Mouse (Mus musculus) Patski (cell line): ENCODE measurements around the gene Tiam1. TPM values are rescaled to one million over a fixed set of nuclear protein-coding genes. Genes with fewer than 3 reads are reported as not detected.

Experiments
- ATAC-seq: fragments of 100-300 bp; one replicate; pipeline ENCODE4 v1.8.0; 2021
- CTCF ChIA-PET: fragments of 350-600 bp; sonication (Branson Sonifier 250); formaldehyde crosslinking; loops from one replicate; lab custom pipeline; 2022; ENCODE audit warnings: inconsistent platforms; lab: Charles Lee
- POLR2A ChIA-PET: fragments of 350-600 bp; sonication (Branson Sonifier 250); formaldehyde crosslinking; loops from one replicate; lab custom pipeline; 2022; ENCODE audit warnings: antibody characterized with exemption, inconsistent platforms; lab: Charles Lee
- DNase-seq: peaks from one replicate; pipeline ENCODE4 v3.0.0-alpha.2; 2011; ENCODE audit warnings: low read depth, low spot score
- H3K27me3 ChIP-seq: fragments of 371-371 bp; one replicate; pipeline ENCODE4 v1.5.1; 2021
- CTCF ChIP-seq: fragments of 100-300 bp; IDR thresholded peaks from one replicate; pipeline ENCODE4 v1.5.1; 2021
- in situ Hi-C: fragments of 300-500 bp; cut with MboI; formaldehyde crosslinking; loops from 3 replicates; pipeline ENCODE4 v1.11.1; 2018; ENCODE audit warnings: low pct_unique_long_range_greater_than_20kb, mixed read lengths
- polyA plus RNA-seq: library from polyadenylated mRNA; unstranded; gene quantifications from one replicate; pipeline ENCODE4 v1.2.3, GENCODE M21; 2021

Gene Tiam1
- polyA plus RNA-seq, 1 experiment from 2014 or later: 10.8 TPM

DNA sequence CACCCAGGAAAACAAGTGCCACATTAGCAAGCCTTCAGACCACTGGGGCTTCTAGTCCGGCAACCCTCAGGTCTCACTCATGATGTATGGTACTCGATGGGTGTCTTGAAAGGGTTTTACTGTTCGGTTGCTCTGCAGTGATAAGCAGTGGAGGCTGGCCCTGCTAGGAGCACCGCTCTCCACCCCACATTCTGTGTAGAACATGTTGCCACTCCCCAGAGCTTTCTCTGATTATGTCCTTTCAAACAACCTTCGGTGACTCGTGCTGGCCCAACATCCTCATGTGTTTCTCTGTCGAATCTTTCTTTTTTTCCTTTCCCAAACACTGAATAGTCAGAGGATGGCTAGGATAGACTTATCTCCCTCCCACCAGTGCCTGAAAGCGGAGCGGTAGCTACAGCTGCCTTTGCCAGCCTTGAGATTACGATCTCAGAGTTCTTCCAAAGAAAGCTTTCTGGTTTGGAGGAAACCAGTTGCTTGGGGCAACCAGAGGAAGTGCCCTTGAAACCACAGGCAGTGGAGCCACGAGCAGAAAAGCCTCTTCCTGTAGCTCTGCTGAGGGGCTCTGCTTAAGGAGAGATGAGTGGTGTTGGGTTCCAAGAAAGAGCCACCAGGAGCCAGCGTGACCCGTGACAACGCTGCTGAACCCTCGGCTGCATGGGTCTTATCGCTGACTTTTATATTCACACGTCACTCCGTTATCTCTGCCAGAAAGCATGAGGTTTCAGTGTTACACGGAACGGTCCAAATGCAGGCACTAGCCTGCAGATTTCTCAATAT is 157.7 kb downstream of the Tiam1 start:
- no peak for DNase-seq
- no peak for ATAC-seq
- CTCF ChIA-PET: interaction anchor here (1.9 kb wide), 1 partner anchor 10 kb away, joined by 5 read pairs; no protein-coding TSS in a partner anchor
- H3K27me3 ChIP-seq: no peaks in the 10 kb centered on the region
- in situ Hi-C loops: no loop called here
- POLR2A ChIA-PET: no interaction called here
- TF ChIP-seq CTCF: no peak

DNA sequence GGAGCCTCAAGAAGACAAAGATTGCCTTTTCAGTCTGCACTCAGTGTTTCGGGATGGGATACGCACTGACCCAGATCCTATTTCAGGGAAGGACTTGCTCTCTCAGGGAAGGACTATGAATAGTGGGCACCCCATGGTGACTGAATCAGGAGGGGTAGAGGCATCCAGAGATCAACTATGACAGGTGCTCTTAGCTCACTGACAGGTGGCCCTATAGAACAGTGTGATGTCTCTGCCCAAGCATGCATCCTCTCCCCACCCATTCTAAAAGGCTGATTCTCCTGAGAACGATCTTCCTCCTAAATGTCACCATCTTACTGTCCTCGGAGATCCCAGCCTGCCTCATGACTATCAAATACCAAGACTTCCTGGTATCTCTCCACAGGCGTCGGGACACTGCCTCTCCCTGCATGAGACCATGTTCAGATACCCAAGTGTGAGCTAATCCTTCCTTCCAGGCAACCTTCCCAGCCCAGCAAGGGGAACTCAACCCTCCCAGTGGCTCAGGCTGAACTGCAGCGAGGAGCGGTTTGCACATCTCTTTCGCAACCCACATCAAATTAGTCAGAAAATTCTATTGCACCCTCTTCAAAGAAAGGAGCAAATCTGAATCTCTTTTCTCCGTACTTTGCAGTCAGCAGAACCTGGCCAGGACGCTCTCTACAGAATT is 163.4 kb downstream of the Tiam1 start:
- no peak for TF ChIP-seq CTCF
- POLR2A ChIA-PET: no interaction called here
- CTCF ChIA-PET: interaction anchor here (1.0 kb wide), 1 partner anchor 26 kb away, joined by 3 read pairs; no protein-coding TSS in a partner anchor
- ATAC-seq: no peak
- no peaks in the 10 kb centered on the region for H3K27me3 ChIP-seq
- DNase-seq: no peak
- in situ Hi-C loops: no loop called here

DNA sequence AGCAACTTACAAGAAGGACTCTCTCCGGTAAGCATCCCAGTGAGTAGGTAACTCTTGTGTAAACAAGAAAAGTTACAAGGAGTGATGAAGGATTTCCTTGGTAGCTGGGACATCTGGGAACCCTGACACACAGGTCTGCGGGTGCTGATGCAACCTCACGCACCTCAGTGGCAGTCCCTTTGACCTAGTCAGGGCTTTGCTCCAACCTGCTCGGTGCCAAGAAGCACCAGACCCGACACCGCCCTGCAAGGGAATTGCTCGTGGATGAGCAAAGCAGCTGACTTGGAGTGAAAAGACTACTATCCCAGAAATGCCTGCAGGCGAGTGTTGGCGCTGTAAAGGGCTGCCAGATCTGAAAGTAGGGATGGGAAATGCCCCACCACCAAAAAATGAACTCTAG is 168.1 kb downstream of the Tiam1 start:
- CTCF ChIA-PET: interaction anchor here (1.9 kb wide), 1 partner anchor 10 kb away, joined by 5 read pairs; no protein-coding TSS in a partner anchor
- DNase-seq: no peak
- H3K27me3 ChIP-seq: no peaks in the 10 kb centered on the region
- TF ChIP-seq CTCF: no peak
- no peak for ATAC-seq
- POLR2A ChIA-PET: no interaction called here
- in situ Hi-C loops: no loop called here

DNA sequence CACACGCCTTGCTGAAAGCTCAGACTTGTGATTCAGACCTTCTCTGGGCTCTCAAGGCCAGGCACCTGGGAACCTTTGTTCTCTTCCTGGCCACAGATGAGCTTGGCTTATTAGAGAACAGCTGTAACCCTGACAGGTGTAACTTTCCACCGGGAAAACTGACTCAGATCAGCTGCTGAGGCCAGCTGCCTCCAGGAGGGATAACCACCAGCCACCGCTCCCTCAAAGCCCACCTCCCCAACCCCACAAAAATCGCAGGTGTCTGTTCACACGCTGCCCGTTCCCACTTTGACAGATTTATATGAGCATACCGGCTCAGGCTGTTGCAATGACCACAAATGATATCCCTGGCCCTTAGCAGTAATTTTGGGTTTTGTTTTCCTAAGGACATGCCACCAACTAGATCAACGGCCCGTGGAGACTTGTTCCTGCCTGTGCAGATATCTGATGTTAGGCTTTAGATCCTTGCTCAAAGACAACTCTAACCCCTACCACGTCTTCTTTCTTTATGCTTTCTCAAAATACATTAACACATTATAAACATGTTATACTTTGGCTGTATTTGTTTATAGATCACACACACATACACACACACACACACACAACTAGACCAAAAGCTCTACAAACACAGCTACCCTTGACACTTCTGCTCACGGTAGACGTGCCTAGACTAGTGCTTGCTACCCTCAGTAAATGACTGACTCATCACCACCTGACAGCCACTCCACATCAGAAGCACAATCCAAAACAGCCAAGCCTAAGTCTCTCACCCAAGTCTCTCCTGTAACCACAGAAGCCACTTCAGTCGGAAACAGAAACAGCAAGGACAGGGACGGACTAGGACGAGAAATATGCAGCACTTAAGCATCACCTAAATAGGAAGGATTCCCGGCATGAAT is 169.5 kb downstream of the Tiam1 start:
- no peaks in the 10 kb centered on the region for H3K27me3 ChIP-seq
- ATAC-seq: no peak
- in situ Hi-C loops: no loop called here
- ChIA-PET POLR2A (no interaction called here), CTCF (no interaction called here)
- TF ChIP-seq CTCF: no peak
- DNase-seq: no peak

DNA sequence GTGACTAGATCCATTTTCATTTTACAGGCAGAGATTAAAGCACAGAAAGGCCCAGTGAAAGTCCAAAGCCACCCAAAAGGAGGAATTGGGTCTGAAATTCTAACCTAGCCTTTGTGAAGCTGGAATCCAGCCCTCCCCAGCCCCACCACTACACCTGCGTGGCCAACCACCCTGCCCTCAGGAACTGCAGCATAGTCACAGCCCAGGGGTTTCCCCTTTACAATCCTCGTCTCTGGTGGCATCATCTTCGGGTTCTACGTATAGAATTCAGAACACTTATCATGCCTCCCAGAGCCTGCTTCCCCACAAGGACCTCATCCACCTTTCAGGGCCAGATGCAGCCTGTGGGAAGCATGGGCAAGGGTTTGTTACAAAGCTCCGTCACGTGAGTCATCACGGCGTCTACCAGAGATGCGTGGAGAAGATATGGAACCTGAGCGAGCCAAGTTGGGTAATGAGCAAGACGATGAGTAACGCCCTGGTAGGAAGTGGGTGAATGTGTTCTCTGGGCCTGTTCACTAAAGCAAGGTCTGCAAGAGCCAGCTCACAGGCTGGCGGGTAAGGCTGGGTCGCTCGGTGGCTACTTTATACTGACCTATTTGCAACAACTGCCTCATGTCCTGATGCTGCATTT is 170.6 kb downstream of the Tiam1 start:
- no peaks in the 10 kb centered on the region for H3K27me3 ChIP-seq
- no peak for ATAC-seq
- ChIA-PET CTCF (no interaction called here), POLR2A (no interaction called here)
- no peak for DNase-seq
- no peak for TF ChIP-seq CTCF
- in situ Hi-C loops: no loop called here

DNA sequence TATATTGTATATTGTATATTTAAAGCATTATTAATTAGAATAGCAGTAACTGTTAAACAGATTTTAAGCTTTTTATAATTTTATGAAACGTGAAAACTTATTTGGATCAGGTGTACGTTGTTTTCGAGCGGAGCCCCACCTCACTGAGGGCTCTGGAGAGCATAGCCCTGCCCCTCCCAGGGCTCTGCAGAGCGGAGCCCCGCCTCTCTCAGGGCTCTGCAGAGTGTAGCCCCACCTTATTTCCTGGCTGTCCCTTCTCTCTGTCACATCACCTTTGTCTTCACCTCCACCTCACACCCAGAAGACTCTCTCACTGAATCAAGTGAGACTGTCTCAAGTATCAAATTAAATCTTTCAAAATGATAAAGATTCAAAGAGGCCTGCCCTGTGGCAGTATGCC is 171.6 kb downstream of the Tiam1 start:
- in situ Hi-C loops: no loop called here
- no peak for TF ChIP-seq CTCF
- no peaks in the 10 kb centered on the region for H3K27me3 ChIP-seq
- POLR2A ChIA-PET: no interaction called here
- ATAC-seq: no peak
- DNase-seq: no peak
- CTCF ChIA-PET: no interaction called here

DNA sequence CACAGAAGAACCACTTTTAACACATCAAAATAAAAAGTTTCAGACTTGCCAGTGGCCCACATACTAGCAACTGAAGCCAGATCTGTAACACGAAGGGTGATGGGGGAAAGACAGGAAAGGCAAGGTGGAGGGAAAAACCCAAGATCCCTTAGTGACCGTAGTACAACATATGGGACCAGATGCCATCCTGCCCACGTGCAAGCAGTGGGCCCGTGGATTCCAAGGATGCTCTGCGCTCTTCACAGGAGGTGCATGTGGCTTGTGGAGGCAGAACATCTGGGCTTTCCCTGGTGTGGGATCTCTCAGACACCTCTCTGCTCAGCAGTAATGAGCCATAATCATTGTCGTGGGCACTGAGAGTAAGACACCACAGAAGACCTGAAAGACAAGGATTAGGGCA is 175.5 kb downstream of the Tiam1 start:
- no peaks in the 10 kb centered on the region for H3K27me3 ChIP-seq
- ATAC-seq (no peak), DNase-seq (no peak)
- TF ChIP-seq CTCF: no peak
- ChIA-PET CTCF (no interaction called here), POLR2A (no interaction called here)
- in situ Hi-C loops: no loop called here

DNA sequence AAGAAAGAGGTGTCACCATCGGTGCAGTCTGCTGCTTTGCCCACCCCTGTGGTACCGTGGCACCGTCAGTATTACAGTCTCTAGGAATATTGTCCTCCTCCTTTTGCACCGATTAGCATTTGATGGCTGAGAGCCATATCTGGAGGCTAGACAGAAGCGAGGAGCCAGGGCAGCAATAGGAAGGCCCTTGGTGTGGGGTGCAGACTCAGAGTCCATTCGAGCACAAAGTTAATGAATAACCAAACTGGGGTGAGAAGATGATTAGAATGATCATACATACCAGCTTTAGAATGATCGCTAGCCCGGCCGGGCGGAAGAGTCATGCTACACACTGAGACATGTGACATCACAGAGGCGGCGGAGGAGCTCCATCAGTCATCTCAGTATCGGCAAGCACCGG is 180.7 kb downstream of the Tiam1 start:
- H3K27me3 ChIP-seq: no peaks in the 10 kb centered on the region
- TF ChIP-seq CTCF: no peak
- ATAC-seq: no peak
- ChIA-PET CTCF (no interaction called here), POLR2A (no interaction called here)
- no peak for DNase-seq
- in situ Hi-C loops: no loop called here

DNA sequence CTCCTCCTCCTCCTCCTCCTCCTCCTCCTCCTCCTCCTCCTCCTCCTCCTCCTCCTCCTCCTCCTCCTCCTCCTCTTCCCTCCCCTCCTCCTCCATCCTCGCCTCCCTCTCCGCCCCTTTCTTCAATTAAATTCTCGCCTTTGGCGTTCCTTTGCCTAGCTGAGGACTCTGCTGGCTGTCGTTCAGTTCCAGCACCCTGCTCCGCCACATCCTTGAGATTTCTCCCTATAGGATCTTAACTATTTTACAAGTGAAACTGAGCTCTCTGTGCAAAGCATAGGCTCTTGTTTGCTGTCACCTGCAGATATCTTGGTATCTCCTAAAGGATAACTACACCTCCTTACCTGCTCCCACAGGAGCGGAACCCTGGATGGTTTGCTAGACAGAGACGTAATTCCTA is 182.7 kb downstream of the Tiam1 start:
- POLR2A ChIA-PET: interaction anchor here (0.7 kb wide), 1 partner anchor 108 kb away, joined by 5 read pairs; no protein-coding TSS in a partner anchor
- in situ Hi-C loops: no loop called here
- no peaks in the 10 kb centered on the region for H3K27me3 ChIP-seq
- no peak for ATAC-seq
- no peak for TF ChIP-seq CTCF
- CTCF ChIA-PET: no interaction called here
- DNase-seq: no peak
